Mouse (Mus musculus) CD4-positive, CD25-positive, alpha-beta regulatory T cell (primary cell): ENCODE data around the gene Bcl2l13. TPM values are rescaled to one million over a fixed set of nuclear protein-coding genes. Genes with fewer than 3 reads are reported as not detected.

Source experiments
- polyA plus RNA-seq: library from polyadenylated mRNA; unstranded; fragments of 100-300 nt; shearing (Covaris generic); gene quantifications from one replicate; pipeline ENCODE4 v1.2.1, GENCODE M21; 2017

Bcl2l13 gene
- polyA plus RNA-seq, result 23.2 TPM

DNA sequence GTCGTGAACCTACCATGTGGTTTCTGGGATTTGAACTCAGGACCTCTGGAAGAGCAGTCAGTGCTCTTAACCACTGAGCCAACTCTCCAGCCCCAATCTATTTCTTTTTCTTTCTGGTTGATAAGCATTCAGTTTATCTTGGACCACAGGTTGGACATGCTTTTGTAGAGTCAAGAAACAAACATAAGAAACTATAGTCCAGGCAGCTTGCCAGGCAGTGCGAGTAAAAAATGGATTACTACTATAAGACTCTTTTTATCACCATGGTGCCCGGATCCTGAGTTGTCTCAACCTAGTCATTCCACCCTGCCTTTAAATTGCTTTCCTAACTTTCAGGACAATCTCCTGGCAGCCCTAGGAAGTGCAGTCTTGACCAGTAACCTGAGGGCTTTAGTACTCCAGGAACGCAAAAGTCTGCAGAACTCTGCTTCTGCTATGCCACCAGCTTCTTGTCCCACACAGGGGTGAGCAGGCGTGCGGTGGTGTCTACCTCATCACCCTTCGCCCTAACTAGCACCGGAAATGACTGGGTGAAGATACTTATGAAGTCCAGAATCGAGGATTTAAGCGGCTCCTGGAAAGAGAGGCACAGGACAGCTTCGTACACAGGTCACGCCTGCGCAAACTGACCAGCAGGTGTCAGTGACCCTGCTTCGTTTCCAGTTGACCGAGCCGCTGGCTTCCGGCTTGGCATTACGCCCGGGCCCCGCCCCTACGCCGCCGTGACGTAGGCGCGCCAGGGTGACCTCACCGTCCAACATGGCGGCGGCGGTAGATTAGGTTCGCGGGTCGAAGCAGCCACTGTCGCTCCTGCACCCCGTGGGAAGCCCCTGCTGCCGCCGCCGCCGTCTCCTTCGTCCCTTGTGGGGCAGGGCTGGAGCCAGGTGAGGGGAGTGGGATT, at the start of gene Bcl2l13:
Gene Bcl2l13 (plus strand): TSS at position 739 of the 901 bp plus-strand sequence.

DNA sequence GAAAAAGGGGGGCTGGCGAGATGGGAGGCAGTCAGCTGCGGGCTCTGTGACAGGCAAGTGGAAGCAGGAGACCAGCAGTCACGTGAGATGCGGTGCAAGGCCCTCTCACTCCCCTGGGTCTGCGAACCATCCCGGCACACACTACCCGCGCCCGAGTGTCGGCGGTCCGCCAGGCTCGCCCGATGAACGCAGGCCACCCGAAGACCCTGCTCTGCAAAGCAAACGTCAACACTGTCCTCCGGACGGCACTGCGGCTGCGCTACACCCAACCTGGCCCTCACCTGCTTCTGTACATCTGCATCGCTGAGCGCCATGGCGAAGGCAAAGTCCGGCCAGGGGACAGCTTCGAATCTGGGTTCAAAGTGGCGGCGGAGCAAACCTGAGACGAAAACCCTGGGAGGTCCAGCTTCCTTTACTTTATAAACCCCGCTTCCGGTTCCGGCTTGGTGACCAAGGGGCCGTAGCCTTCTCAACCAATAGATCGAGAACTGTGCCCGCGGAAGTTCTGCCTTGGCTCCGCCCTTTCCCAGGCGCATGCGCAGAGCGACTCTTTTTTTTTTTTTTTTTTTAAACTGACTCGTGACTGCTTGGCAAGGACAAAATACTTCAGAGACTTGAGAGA, 13.6 kb upstream of the Bcl2l13 start, which contains the start of gene Atp6v1e1:
Gene Atp6v1e1 (minus strand): TSS at position 487 of the 622 bp plus-strand sequence.

GRCm38 (mm10) chr6:120916074-120916971, 80.3 kb downstream of the Bcl2l13 start, which contains the start of gene Bid:
TSS of gene Bid (minus strand) at chr6:120916853.

Other genes with a start within 250 kb of the Bcl2l13 start
- gene Cecr2, start 169.8 kb upstream of the Bcl2l13 start, polyA plus RNA-seq, result 0.48 TPM
- 0.18 TPM for gene Slc25a18, start 62.6 kb upstream of the Bcl2l13 start, polyA plus RNA-seq
- 122 TPM for gene Atp6v1e1, start 13.4 kb upstream of the Bcl2l13 start, polyA plus RNA-seq
- gene Bid, start 80.6 kb downstream of the Bcl2l13 start, polyA plus RNA-seq, result 49.1 TPM